Mouse (Mus musculus): ENCODE measurements around the gene Gabpb2. TPM values are rescaled to one million over a fixed set of nuclear protein-coding genes. Genes with fewer than 3 reads are reported as not detected.

Gene Gabpb2
- total and polyA plus RNA-seq, 3 experiments, result 72.2 to 92.8 (median 82.2) TPM

GRCm38 (mm10) chr3:95136336-95136735 lies 81.4 kb downstream of the Gabpb2 start (continued):
- no peak for TF ChIP-seq UBTF (IDR thresholded peaks at IDR 0.05; ENCODE audit: borderline replicate concordance, insufficient read depth, low read depth, low read length)

- Histone ChIP-seq H3K9ac (ENCODE audit: control insufficient read depth, low read depth, low read length, poor library complexity, severe bottlenecking) (peak overlapping the region; percentile 45), H3K36me3 (ENCODE audit: control insufficient read depth in 1 of 2, insufficient read depth in 2 of 2, low read length in 2 of 2) (peaks cover 0 to 20% of the 10 kb centered on the region in 2 experiments), H3K4me3 (ENCODE audit: control insufficient read depth in 1 of 2, insufficient read depth in 1 of 2, low read depth in 2 of 2, low read length in 2 of 2) (peak overlapping the region; percentile 55 to 86), H3K79me2 (ENCODE audit: control insufficient read depth, insufficient read depth, low read length, poor library complexity) (peaks cover 11% of the 10 kb centered on the region), H3K27ac (ENCODE audit: control insufficient read depth, low read depth, low read length) (peak overlapping the region; percentile 79), H3K9me3 (replicated peaks; ENCODE audit: insufficient read depth, low read length) (no peaks in the 10 kb centered on the region), H3K27me3 (ENCODE audit: control insufficient read depth in 1 of 2, insufficient read depth in 2 of 2, low read length in 2 of 2) (no peaks in the 10 kb centered on the region), H3K4me1 (ENCODE audit: control insufficient read depth in 1 of 2, insufficient read depth in 2 of 2, low read length in 2 of 2) (peaks cover 12 to 24% of the 10 kb centered on the region in 2 experiments)
- DNase-seq (ENCODE audit: low read depth, low spot score), result peak; percentile 88
- TF ChIP-seq E2F4 (IDR thresholded peaks at IDR 0.05; ENCODE audit: borderline replicate concordance, low read depth, low read length) (no peak), MYB (IDR thresholded peaks at IDR 0.05; ENCODE audit: low read depth, low read length) (no peak), NELFE (IDR thresholded peaks at IDR 0.05; ENCODE audit: low read depth, low read length) (no peak; the same call in 1 of the 2 replicates), CHD2 (IDR thresholded peaks at IDR 0.05; ENCODE audit: low read length) (no peak; the same call in 1 of the 2 replicates), ETS1 (IDR thresholded peaks at IDR 0.05; ENCODE audit: low read depth, low read length) (peak; percentile 59; the same call in 1 of the 2 replicates), ZC3H11A (IDR thresholded peaks at IDR 0.05; ENCODE audit: low read depth, low read length) (no peak), SIN3A (IDR thresholded peaks at IDR 0.05; ENCODE audit: low read length) (peak; percentile 78), NRF1 (IDR thresholded peaks at IDR 0.05; ENCODE audit: insufficient read depth, low read depth, low read length, poor library complexity, severe bottlenecking) (no peak), GATA1 (IDR thresholded peaks at IDR 0.05; ENCODE audit: low read depth, low read length) (peak; percentile 68; the same call in 1 of the 2 replicates), RCOR1 (IDR thresholded peaks at IDR 0.05; ENCODE audit: low read depth, low read length) (peak; percentile 3), ZNF384 (IDR thresholded peaks at IDR 0.05; ENCODE audit: low read depth, low read length) (no peak), MXI1 (IDR thresholded peaks at IDR 0.05; ENCODE audit: low read depth, low read length) (peak; percentile 58; the same call in 1 of the 2 replicates), HCFC1 (IDR thresholded peaks at IDR 0.05; ENCODE audit: low read depth, low read length) (no peak; the same call in none of the 2 replicates), USF1 (IDR thresholded peaks at IDR 0.05; ENCODE audit: low read depth, low read length) (no peak), MAFK (IDR thresholded peaks at IDR 0.05; ENCODE audit: borderline replicate concordance, low read depth, low read length) (no peak), POLR2AphosphoS2 (IDR thresholded peaks at IDR 0.05; ENCODE audit: low read length) (no peak; the same call in 1 of the 2 replicates), TCF12 (IDR thresholded peaks at IDR 0.05; ENCODE audit: low read depth, low read length) (peak; percentile 85), EP300 (IDR thresholded peaks at IDR 0.05; ENCODE audit: low read depth in 1 of 2, low read length in 2 of 2) (peak; percentile 62 to 79), CHD1 (IDR thresholded peaks at IDR 0.05; ENCODE audit: low read depth, low read length) (no peak), GABPA (IDR thresholded peaks at IDR 0.05; ENCODE audit: low read depth, low read length) (no peak), POLR2A (IDR thresholded peaks at IDR 0.05; ENCODE audit: control insufficient read depth in 1 of 2, insufficient read depth in 1 of 2, low read depth in 1 of 2, low read length in 2 of 2, poor library complexity in 1 of 2) (peak in 1 of 2 experiments; percentile 41; a peak in 1 of 4 replicates), POLR2AphosphoS5 (IDR thresholded peaks at IDR 0.05; ENCODE audit: borderline replicate concordance, low read depth, low read length) (no peak), TAL1 (IDR thresholded peaks at IDR 0.05; ENCODE audit: low read length) (peak; percentile 85), MYC (IDR thresholded peaks at IDR 0.05; ENCODE audit: low read depth, low read length) (peak; percentile 72; the same call in 1 of the 2 replicates), MAZ (IDR thresholded peaks at IDR 0.05; ENCODE audit: low read depth, low read length) (peak; percentile 74), ZKSCAN1 (IDR thresholded peaks at IDR 0.05; ENCODE audit: low read depth, low read length) (no peak), MAX (IDR thresholded peaks at IDR 0.05; ENCODE audit: low read length) (peak; percentile 63; the same call in 1 of the 2 replicates), SMC3 (IDR thresholded peaks at IDR 0.05; ENCODE audit: low read depth, low read length) (no peak), KAT2A (conservative IDR thresholded peaks at IDR 0.05; ENCODE audit: low read depth, low read length) (no peak), UBTF (IDR thresholded peaks at IDR 0.05; ENCODE audit: borderline replicate concordance, insufficient read depth, low read depth, low read length) (no peak), BHLHE40 (IDR thresholded peaks at IDR 0.05; ENCODE audit: borderline replicate concordance, low read depth, low read length) (no peak), ZMIZ1 (IDR thresholded peaks at IDR 0.05; ENCODE audit: low read depth, low read length) (no peak; the same call in 1 of the 2 replicates), RAD21 (IDR thresholded peaks at IDR 0.05; ENCODE audit: low read depth, low read length) (no peak), MEF2A (IDR thresholded peaks at IDR 0.05; ENCODE audit: extremely low read depth, insufficient replicate concordance, low read depth, low read length, poor library complexity, severe bottlenecking) (no peak)
Measured at GRCm38 (mm10) chr3:95135433-95136052, 82.2 kb downstream of the Gabpb2 start.
